Mouse (Mus musculus): ENCODE measurements around the gene Pvr. TPM values are rescaled to one million over a fixed set of nuclear protein-coding genes. Genes with fewer than 3 reads are reported as not detected.
A peak's percentile ranks its signal among the peaks of the same experiment; 100 is the strongest.

Pvr gene
- 12.0 and 14.5 TPM in 2 replicates for polyA plus RNA-seq (2012; rRNA removed)

DNA sequence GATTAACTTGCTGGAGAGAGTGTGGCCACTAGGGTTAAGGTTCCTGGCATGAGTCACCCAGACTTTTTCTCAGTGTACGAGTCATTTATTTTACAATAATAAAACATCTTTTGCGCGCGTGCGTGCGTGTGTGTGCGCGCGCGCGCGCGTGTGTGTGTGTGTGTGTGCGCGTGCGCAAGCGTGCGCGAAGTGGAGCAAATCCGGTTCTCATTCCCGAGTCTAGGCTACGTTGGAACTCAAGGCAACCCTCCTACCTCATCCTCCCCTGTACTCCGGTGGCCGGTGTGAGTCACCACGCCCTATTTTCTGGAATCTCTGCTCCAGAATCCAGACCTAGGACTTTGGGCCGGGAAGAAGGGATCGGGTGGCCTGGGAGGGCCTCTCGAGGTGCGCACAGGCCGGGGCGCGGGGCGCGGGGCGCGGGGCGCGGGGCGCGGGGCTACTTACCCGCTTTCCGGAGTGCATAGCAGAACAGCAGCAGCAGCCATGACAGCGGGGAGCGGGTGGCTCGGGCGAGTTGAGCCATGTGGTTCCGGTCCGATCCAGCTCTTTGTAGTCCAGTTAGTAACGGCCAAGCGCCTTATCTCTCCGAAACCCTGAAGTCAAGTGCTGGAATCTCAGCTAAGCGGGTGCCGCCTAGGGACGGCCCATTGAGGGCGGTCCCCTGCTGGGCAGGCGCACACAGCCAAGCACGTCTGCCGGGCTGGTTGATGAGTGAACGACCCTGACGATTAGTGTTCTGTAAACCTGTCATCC, at the start of gene Pvr:
Gene Pvr (minus strand): TSS at position 655 of the 756 bp plus-strand sequence.
- peak; percentile 61 to 80 for DNase-seq (ENCODE audit: extremely low spot score in 1 of 2, low spot score in 1 of 2)

DNA sequence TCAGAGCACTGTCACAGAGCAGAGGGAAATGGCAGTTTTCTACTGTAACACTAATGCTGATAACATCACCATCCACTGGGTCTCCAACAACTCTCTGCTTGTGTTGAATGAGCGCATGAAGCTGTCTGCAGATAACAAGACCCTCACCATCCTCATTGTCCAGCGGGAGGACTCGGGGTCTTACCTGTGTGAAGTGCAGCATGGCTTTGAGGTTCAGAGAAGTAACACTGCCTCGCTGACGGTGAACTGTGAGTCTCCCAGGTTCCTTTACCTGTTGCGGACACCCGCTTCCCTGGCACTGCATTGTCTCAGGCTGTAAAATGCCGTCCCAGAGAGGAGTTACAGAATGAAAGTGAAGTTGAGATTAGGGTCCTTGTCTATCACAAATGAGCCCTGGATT, 49.2 kb upstream of the Pvr start:
- no peak for DNase-seq (ENCODE audit: extremely low spot score in 1 of 2, low spot score in 1 of 2)

- DNase-seq (ENCODE audit: extremely low spot score in 1 of 2, low spot score in 1 of 2) = no peak
Measured at GRCm38 (mm10) chr7:19969541-19970090, 48.7 kb upstream of the Pvr start.

GRCm38 (mm10) chr7:19969106-19969505, 48.1 kb upstream of the Pvr start:
- no peak for DNase-seq (ENCODE audit: extremely low spot score in 1 of 2, low spot score in 1 of 2)

GRCm38 (mm10) chr7:19964985-19965579, 44.1 kb upstream of the Pvr start, which contains the start of gene Ceacam20:
Gene Ceacam20 (plus strand): TSS chr7:19965412.
- DNase-seq (ENCODE audit: extremely low spot score in 1 of 2, low spot score in 1 of 2) = no peak

DNA sequence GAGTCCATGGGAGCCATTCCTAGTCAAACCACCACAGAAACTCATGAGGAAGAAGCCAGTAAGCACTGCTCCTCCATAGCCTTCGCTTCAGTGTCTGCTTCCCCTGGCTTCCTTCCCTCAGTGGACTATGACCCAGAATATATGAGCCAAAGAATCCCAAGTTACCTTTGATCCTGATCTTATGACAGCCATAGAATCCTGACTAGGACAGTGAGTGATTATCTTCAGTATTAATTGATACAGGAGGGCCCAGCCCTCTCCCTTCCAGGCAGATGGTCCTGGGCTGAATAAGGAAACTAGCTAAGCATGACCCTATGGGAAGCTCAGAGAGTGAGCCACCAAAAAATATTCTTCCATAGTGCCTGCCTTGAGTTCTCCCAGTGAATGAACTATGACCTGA, 41.5 kb upstream of the Pvr start:
- no peak for DNase-seq (ENCODE audit: extremely low spot score in 1 of 2, low spot score in 1 of 2)

GRCm38 (mm10) chr7:19956341-19956781, 35.4 kb upstream of the Pvr start:
- peak; percentile 75 to 97 for DNase-seq (ENCODE audit: extremely low spot score in 1 of 2, low spot score in 1 of 2)

- no peak for DNase-seq (ENCODE audit: extremely low spot score in 1 of 2, low spot score in 1 of 2)
Measured at GRCm38 (mm10) chr7:19955861-19956260, 34.9 kb upstream of the Pvr start.

DNA sequence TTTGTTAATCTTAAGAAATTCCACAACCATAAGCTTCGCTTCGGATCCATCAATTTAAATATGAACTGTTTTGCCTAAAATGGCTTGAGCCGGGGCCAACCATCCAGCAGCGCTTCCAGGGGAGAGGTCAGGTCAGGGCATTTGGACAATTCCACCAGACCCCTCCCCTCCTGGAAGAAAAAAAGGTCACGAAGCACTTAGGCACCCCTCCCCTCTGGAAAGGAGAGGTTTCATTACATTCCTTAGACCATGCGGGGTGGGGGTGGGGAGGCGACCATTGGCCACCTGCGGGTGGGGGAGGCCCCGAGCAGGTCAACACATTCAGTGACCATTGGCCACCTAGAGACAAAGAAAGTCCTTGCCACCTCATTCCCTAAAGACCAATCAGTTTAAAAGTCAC, 32.1 kb upstream of the Pvr start:
- DNase-seq (ENCODE audit: extremely low spot score in 1 of 2, low spot score in 1 of 2) = no peak

DNA sequence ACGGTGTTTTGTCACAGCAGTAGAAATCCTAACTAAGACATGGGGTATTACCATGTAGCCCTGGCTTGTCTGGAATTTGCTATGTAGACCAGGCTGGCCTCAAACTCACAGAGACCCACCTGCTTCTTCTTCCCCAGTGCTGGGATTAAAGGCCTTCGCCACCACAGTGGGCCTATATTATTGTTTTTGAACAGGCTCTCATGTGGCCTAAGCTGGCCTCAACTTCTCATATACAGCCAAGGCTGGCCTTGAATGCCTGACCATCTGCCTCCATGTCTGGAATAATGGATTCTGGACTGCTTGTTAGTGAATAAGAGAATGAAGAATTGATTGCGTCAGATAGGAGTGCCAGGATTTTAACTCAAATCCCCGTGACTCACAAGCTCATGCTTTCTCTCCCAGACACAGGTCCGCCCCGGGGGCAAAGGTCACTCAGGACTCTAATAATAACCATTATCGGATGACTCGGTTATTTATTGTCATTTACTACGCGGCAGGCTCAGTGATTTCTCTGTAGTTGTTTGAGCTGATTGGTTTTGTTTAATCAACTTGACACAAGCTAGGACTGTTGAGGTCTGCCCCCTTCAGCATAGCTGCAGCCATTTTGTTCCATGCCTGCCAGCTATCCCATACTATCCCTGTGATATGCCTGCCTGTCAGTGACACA, 31.5 kb upstream of the Pvr start:
- no peak for DNase-seq (ENCODE audit: extremely low spot score in 1 of 2, low spot score in 1 of 2)

- DNase-seq (ENCODE audit: extremely low spot score in 1 of 2, low spot score in 1 of 2) = no peak
Measured at GRCm38 (mm10) chr7:19950589-19950988, 29.6 kb upstream of the Pvr start, which contains the start of gene Igsf23. Gene Igsf23 (minus strand): TSS chr7:19950756.

DNA sequence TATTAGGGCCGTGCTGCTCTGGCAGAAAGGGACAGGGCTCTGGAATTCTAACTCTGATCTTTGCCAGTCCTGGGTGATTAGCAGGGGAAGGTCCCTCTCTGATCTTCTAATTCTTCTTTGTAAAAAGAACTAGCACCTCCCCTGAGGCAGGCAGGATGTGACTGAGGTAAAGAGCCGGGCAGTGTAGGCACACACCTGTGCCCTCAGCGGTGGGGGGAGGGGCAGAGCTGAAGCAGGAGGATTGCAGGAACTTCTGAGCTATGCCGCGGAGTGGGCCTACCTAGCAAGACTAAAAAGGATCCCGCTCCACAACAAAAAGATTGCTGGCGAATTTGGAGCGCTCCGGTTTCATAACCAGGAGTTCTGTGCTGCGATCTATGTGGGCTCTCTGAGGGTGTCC, 29.0 kb upstream of the Pvr start:
- no peak for DNase-seq (ENCODE audit: extremely low spot score in 1 of 2, low spot score in 1 of 2)

DNA sequence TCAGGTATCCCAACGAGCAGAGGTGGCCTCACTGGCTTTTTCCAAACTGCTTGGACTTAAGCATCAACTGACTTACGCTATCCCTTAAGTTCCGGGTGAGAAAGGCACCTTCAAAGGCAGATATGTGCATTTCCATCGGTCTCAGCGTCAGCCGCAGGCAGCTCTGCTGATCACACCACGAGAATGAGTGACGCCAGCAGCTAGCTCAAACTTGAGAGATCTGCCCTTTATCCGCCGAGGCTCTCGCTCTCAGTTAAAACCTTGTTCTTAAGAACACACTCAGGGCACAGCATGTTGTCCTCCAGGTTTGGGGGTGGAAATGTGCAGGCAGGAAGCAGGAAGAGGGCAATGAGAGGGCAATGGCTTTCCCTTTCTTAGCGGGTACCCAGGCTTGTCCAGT, 28.0 kb upstream of the Pvr start:
- no peak for DNase-seq (ENCODE audit: extremely low spot score in 1 of 2, low spot score in 1 of 2)

DNA sequence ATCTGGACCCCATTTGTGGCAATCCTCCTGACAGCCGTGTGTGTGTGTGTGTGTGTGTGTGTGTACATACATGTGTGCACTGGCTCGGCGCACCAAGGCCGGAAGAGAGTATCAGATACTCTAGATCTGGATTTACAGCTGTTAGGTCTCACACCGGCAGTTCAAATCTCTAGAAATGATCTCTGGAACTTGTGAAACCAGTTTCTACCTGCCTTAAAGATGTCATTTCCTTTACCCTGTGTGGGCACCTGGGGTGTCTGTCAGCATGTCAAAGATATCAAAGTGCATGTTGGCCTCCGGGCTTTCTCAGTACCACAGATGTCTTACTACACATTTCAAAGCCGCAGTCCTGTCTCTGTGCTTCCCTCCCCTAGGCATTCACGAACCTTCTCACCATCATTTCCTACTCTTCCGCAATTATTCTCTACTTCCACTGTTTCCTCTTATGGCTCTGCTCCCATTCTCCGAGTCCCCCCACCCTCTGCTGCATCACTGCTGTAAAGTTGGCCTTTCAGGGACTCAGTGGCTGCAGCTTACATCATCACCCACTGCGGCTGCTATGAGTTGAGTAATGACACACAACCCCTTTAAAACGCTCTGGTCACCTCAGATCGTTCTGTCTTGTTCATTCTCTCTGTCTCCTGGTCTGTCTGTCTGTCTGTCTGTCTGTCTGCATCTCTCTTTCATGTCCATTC, 25.0 kb upstream of the Pvr start:
- DNase-seq (ENCODE audit: extremely low spot score in 1 of 2, low spot score in 1 of 2) = no peak

DNA sequence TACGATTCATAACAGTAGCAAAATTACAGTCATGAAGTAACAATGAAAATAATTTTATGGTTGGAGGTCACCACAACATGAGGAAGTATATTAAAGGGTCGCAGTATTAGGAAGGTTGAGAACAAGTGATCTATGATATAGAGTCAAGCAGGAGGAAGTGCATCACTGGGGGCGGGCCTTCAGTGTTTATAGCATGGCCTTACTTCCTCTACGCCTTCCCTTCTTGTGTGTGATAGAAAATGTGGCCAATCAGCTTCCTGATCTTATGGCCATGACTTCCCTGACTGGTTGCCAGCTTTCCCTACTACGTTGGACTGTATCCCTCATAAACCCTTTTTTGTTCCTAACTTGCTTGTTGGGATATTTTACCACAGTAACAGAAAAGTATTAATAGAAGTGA, 24.2 kb upstream of the Pvr start:
- no peak for DNase-seq (ENCODE audit: extremely low spot score in 1 of 2, low spot score in 1 of 2)

DNA sequence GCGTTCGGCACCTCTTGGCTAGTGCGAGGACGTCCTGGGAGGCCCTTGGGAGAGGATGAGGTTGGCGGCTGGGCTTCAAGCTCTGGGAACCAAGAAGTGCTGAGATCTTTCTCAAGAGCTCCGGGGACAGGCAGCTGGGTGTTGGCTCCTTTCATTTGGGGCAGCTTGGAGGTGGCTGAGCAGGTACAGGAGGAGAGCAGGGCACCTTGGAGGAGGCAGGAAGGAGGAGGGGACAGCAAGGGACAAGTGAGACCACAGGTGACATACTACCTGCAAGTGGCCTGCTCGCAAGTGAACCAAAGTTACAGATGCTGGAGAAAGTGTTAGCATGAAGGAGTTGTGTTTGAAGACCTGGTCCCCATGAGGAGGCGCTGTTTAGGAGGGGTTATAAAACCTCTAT, 23.7 kb upstream of the Pvr start:
- no peak for DNase-seq (ENCODE audit: extremely low spot score in 1 of 2, low spot score in 1 of 2)

GRCm38 (mm10) chr7:19940256-19940655, 19.3 kb upstream of the Pvr start:
- DNase-seq (ENCODE audit: extremely low spot score in 1 of 2, low spot score in 1 of 2) = no peak

GRCm38 (mm10) chr7:19939555-19940235, 18.7 kb upstream of the Pvr start:
- peak in 1 of 2 experiments; percentile 63 for DNase-seq (ENCODE audit: extremely low spot score in 1 of 2, low spot score in 1 of 2)

DNA sequence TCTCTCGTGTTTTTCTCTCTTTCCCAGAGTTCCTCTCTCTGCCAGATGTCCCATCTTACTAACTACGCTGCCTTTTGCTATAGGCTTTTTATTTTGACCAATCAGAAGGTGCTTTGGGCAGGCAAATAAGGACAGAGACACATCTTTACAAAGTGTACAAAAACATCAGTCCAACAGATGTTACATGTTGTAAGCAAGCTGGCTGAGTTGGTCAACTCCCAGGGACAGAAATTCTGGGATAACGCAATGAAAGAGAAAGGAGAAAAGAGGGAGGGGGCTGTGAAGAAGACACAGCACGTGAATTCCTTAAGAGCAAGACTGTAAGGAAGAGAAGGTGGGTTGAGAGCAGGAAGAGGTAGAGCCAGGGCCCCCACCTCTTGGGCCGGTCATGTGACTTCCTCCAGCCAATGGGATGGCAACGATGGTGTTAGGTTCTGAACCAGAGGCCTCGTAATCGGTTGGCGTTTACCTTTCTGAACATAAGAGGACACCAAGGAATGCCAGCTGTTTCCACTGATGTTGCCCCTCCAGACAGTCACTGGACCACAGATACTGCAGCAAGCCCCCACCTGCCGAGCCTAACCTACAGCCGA, 16.4 kb upstream of the Pvr start:
- DNase-seq (ENCODE audit: extremely low spot score in 1 of 2, low spot score in 1 of 2) = no peak

- DNase-seq (ENCODE audit: extremely low spot score in 1 of 2, low spot score in 1 of 2) = no peak
Measured at GRCm38 (mm10) chr7:19935961-19936360, 15.0 kb upstream of the Pvr start.

Measured in frontal cortex, adult 2 months (tissue).